Mouse (Mus musculus) embryonic fibroblast, embryonic 13.5 days (primary cell): ENCODE data around the gene Pycr2.

Experiments
- CTCF ChIP-seq: IDR thresholded peaks from 2 replicates; pipeline ENCODE4 v1.5.1; 2011; ENCODE audit warnings: mild to moderate bottlenecking, control low read depth, low read length, moderate library complexity, borderline replicate concordance; ENCODE audit not compliant: insufficient read depth
- POLR2A ChIP-seq: IDR thresholded peaks from 2 replicates; pipeline ENCODE4 v1.6.1; 2011; ENCODE audit warnings: low read depth, mild to moderate bottlenecking, control low read depth, low read length, moderate library complexity

DNA sequence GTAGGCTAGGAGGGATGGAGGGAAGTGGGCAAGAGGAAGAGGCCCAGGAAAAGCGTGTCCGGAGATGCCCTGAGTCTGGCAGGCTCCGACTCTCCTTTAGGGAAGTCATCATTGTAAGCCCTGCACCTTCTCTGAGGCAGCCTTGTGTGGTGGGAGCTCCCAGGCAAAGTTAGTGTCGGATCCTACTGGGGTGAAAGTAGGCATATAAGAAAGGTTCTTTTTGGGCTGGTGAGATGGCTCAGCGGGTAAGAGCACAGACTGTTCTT lies 655 bp downstream of the Pycr2 start:
- TF ChIP-seq CTCF (no peak), POLR2A (no peak)
